Mouse (Mus musculus) T-helper 1 cell (primary cell): ENCODE measurements around the gene Ctrl.

Source experiments
- in situ Hi-C: fragments of 300-600 bp; cut with MboI, MseI; formaldehyde crosslinking; loops from one replicate; pipeline ENCODE4 v1.15.1; 2025; ENCODE audit warnings: high pct_unique_total_duplicates

Gene Ctrl

GRCm38 (mm10) chr8:105937496-105938305 lies 4.0 kb upstream of the Ctrl start:
- in situ Hi-C loops, result no loop called here

GRCm38 (mm10) chr8:105936866-105937475 lies 3.3 kb upstream of the Ctrl start:
- in situ Hi-C loops, result no loop called here

- in situ Hi-C loops, result no loop called here
Measured at GRCm38 (mm10) chr8:105935863-105936603, 2.4 kb upstream of the Ctrl start.

DNA sequence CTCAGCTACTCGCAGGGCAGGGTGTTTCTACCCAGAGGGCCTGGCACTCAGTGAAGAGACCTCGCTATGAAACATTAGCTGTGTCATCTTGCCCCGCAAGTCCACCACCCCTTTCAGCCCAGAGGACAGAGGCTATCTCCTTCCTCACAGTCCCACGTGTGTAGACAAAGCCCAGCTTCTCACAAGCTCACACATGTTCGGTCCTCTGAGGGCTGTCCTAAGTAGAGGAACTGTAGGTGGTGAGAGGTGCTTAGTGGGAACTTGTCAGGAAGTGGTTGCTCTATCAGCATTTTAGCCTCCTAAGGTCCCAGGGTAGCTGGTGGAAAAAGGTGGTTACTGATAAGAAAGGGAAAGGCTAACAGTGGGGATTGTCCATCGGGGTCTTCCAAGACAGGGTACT lies 1.4 kb upstream of the Ctrl start:
- in situ Hi-C loops, result no loop called here

- in situ Hi-C loops, result loop anchor here (5.0 kb wide), 1 partner anchor 40 kb away; the partner anchor contains the start of gene Nrn1l
Measured at GRCm38 (mm10) chr8:105932525-105932924, 1.1 kb downstream of the Ctrl start.

GRCm38 (mm10) chr8:105931271-105931670 lies 2.4 kb downstream of the Ctrl start:
- in situ Hi-C loops, result loop anchor here (5.0 kb wide), 1 partner anchor 39 kb away; the partner anchor contains the start of gene Nrn1l

GRCm38 (mm10) chr8:105930602-105931001 lies 3.1 kb downstream of the Ctrl start:
- in situ Hi-C loops, result loop anchor here (5.0 kb wide), 1 partner anchor 38 kb away; the partner anchor contains the start of gene Nrn1l

DNA sequence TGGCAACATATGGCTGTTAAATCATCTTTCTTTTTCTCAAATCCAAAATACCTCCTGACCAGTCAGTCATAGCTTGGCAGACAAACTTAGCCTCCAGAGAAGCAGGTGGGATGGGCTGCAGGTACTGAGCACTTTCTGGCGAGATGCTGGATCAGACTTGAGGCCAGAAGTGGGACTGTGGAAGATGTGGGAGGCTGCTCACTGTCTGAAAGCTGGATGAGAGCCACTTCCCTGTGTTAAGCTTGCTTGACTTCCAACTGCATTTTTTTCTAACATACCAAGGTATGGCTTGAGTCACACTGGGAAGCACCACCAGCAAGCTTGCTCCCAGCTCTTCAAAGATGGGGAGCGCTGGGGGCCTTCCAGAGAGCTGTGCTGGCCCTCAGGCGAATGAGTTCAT lies 8.5 kb downstream of the Ctrl start:
- in situ Hi-C loops, result no loop called here

DNA sequence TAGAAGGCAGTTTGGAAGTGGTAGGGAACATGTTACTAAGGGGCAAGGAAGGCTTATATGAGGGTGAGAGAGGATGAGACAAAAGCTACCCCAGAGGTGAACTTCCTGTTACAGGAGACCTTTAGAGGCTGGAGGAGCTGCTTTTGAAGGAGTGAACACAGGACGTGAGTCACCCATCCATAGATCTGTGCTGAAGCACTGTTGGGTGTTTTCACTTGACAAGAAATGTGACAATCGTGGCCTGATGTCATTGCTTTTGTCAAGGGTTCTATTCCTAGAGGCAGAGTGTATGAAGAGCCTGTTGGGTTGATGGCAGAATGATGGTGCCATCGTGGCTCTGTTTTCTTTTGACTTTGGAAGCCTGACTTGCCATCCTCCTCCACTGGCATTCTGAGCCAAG lies 14.3 kb downstream of the Ctrl start:
- in situ Hi-C loops, result no loop called here

DNA sequence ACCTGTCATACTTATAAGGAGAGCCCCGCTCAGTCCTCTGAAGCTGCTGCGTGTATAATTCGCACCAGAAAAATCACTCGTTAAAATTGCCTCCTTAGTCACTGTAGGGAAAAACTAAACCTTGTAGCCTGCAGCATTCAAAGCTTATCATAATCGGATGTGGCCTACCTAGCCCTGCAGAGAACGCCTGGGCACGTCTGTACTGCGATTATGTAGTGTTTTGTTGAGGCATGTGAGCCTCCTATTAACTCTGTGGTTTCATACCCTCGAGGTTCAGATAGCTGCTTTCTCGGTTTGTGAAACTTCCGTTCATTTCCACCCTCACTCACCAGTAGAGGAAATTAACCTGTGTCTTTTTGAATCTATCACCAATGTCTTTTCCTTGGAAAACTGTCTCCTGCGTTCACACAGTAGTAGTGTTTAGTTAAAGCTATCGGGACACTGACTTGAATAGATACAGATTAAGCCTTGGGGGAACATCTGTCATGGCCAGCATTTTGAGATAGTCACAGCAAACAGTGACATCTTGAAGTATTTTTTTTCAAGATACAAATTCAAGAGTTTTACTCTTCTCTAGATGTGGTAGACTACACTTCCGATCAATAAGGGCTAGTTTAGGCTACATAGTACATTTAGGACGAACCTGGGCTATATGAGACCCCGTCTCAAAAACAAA lies 32.6 kb downstream of the Ctrl start:
- in situ Hi-C loops, result no loop called here

GRCm38 (mm10) chr8:105900180-105900940 lies 33.3 kb downstream of the Ctrl start, which contains the start of gene Pskh1:
Gene Pskh1, plus strand, starts transcription at chr8:105900441.
- in situ Hi-C loops, result no loop called here

- in situ Hi-C loops, result no loop called here
Measured at GRCm38 (mm10) chr8:105897801-105898480, 35.7 kb downstream of the Ctrl start.

DNA sequence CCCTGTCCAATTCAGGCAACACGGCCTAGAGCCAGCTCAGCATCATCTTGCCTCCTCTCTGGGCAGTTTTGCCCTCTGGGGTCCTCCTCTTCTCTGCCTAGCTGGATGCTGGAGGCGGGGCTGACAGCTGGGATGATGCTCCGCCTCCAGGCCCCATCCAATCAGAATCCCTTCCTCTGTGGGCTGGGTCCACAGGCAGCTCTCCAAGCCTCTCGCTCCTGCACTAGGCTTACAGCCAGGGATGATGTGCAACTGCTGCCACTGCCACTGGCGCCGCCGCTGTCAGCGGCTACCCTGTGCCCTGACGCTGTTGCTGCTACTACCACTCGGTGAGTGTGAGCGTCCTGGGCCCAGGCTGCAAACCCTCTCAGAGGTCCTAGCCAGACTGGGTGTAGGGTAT lies 40.3 kb downstream of the Ctrl start, which contains the start of gene Nrn1l:
TSS of gene Nrn1l (plus strand) at position 229 of the 400 bp plus-strand sequence.
- in situ Hi-C loops, result loop anchor here (5.0 kb wide), 1 partner anchor 39 kb away; the partner anchor contains the start of gene Ctrl

DNA sequence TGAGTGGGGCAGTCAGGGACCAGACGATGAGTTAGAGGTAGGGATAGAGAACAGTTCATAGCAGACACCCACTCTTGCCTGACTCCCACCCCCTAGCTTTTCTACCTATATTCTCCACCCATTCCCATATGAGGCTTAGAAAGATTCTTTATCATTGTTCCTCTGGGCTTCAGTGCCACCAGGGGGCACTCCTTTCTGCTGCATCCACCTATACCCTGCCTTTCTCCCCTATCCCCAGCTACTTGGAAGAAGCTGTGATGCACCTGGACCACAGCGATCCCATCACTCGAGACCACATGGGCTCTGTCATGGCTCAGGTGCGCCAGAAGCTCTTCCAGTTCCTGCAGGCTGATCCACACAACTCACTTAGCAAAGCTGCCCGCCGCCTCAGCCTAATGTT lies 41.2 kb downstream of the Ctrl start:
- in situ Hi-C loops, result loop anchor here (5.0 kb wide), 1 partner anchor 40 kb away; the partner anchor contains the start of gene Ctrl

GRCm38 (mm10) chr8:105890870-105891269 lies 42.8 kb downstream of the Ctrl start:
- in situ Hi-C loops, result loop anchor here (5.0 kb wide), 1 partner anchor 41 kb away; the partner anchor contains the start of gene Ctrl

- in situ Hi-C loops, result loop anchor here (5.0 kb wide), 1 partner anchor 42 kb away; the partner anchor contains the start of gene Ctrl
Measured at GRCm38 (mm10) chr8:105889756-105890465, 43.8 kb downstream of the Ctrl start.
